ENCODE assay signal across 9 mouse cellular contexts in the genomic region with DNA sequence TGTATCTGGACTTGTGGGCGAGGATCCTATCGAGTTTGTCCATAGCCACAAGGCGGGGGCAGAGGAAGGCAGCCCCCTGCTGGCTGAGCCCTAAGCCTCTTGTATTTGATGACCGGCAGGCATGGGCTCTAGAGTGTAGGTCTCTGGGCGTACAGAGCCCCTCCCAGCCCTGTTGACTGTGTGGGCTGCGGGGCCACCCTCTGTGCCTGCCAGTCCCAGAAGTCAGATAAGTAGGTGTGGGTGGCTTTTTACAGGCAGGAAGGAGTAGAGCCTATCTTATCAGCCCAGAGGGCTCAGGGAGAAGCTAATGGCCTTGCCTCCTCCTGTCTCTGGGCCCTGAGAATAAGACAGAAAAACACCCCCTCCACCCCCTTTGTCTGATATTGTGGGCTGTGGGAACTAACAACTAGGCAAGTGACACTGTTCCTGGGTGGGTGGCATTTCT. TPM values are rescaled to one million over a fixed set of nuclear protein-coding genes. Genes with fewer than 3 reads are reported as not detected.
DNase-seq lines count a peak whose midpoint lies in the region; ATAC-seq and TF ChIP-seq lines count a peak whose summit lies in the region.
"Had no signal": no experiment of that assay in that cellular context is flagged by ENCODE, and none has a peak within 500 bp of the region (broad histone marks: within the 10 kb centered on the region; RNA-seq: fewer than 3 reads in every experiment).

No protein-coding gene starts in this region.

- TF ChIP-seq EP300 in heart, adult 2 months (IDR thresholded peaks at IDR 0.05; ENCODE audit: insufficient read depth, low read depth, low read length): no peak

- TF ChIP-seq CTCF in heart, adult 2 months (IDR thresholded peaks at IDR 0.05): peak; percentile 26; the same call in 1 of the 2 replicates

- peak; percentile 95 for ATAC-seq in liver, embryonic 15.5 days (ENCODE audit: insufficient read depth)

- no peak overlapping the region for H3K9ac ChIP-seq in heart, adult 2 months (ENCODE audit: low read depth, low read length)
- H3K9ac ChIP-seq in liver, embryonic 15.5 days: peak overlapping the region; percentile 74

- H3K9me3 ChIP-seq in liver, embryonic 15.5 days (replicated peaks): no peaks in the 10 kb centered on the region; the same call in 1 of the 2 replicates

- intact Hi-C loops in heart, adult 2 months (cut with DNase I): no loop called here

- peak overlapping the region; percentile 69 for H3K4me2 ChIP-seq in liver, embryonic 15.5 days

- 0 out of 2 replicates have a peak, but pooled peaks cover 3% of the 10 kb centered on the region for H3K79me2 ChIP-seq in heart, adult 2 months (replicated peaks; ENCODE audit: control insufficient read depth, insufficient read depth, low read length)

- no peaks in the 10 kb centered on the region for H3K4me1 ChIP-seq in heart, adult 2 months (ENCODE audit: control insufficient read depth, insufficient read depth, low read length)
- H3K4me1 ChIP-seq in liver, embryonic 15.5 days (replicated peaks): peaks cover 78% of the 10 kb centered on the region

- H3K27ac ChIP-seq in heart, adult 2 months: no peak overlapping the region; the same call in 1 of the 2 replicates
- H3K27ac ChIP-seq in liver, embryonic 15.5 days (replicated peaks): peak overlapping the region; percentile 100

- H3K27me3 ChIP-seq in heart, adult 2 months (ENCODE audit: control insufficient read depth, insufficient read depth, low read length): no peaks in the 10 kb centered on the region
- no peaks in the 10 kb centered on the region for H3K27me3 ChIP-seq in liver, embryonic 15.5 days

- 6% methylated on average over 6 of the region's 6 CpGs for WGBS in heart, adult 2 months
- WGBS in liver, embryonic 15.5 days (ENCODE audit: insufficient replicate concordance): 3% methylated on average over 6 of the region's 6 CpGs

- no peak for DNase-seq in heart, adult 2 months
- DNase-seq in heart, adult 18-20 months: no peak
- peak; percentile 70 for DNase-seq in spleen, adult 12 weeks (ENCODE audit: low spot score)
- DNase-seq in spleen, adult 18-20 months: no peak
- DNase-seq in yolk sac, embryonic 10.5 days (ENCODE audit: low spot score): peak; percentile 73
- no peak for DNase-seq in cerebellum, adult 11-12 months
- DNase-seq in cerebellum, postnatal 4 days (ENCODE audit: low spot score in 2 of 2): no peak

- H3K4me3 ChIP-seq in heart, adult 2 months: no peak overlapping the region
- peak overlapping the region; percentile 36 for H3K4me3 ChIP-seq in liver, embryonic 15.5 days (replicated peaks)

- TF ChIP-seq POLR2A in heart, adult 2 months (IDR thresholded peaks at IDR 0.05; ENCODE audit: insufficient read depth, low read depth, low read length): no peak

- no peaks in the 10 kb centered on the region for H3K36me3 ChIP-seq in heart, adult 2 months (ENCODE audit: control insufficient read depth, insufficient read depth, low read length)
- H3K36me3 ChIP-seq in liver, embryonic 15.5 days (replicated peaks): peaks cover 60% of the 10 kb centered on the region

RNA-seq across cellular contexts. Expression of a gene that starts 12.8 kb away (rescaled TPM):
- 10 to 100 TPM; 33.2 to 34.1 TPM for total RNA-seq in heart, adult 2 months (2021)
- polyA plus RNA-seq in heart, adult 2 months (2012; rRNA removed): 22.8 and 23.6 TPM in 2 replicates
- total RNA-seq in heart, adult 18-20 months (2021): 10 to 100 TPM; 37.3 to 39.7 TPM
- 44.5 and 50.0 TPM in 2 replicates for polyA plus RNA-seq in liver, embryonic 15.5 days (2015; fragmentation: Nextera tagmentation; extraction: Ambion mirVana)

RNA-seq across cellular contexts. Expression of a gene that starts 15.6 kb away (rescaled TPM):
- total RNA-seq in heart, adult 2 months (2021): under 1 TPM in 1 of 2 experiments, not detected in 1; 0.05 TPM
- polyA plus RNA-seq in heart, adult 2 months (2012; rRNA removed): 0.29 and 1.5 TPM in 2 replicates
- under 1 TPM; 0.21 to 0.60 TPM for total RNA-seq in heart, adult 18-20 months (2021)
- 0.68 and 1.2 TPM in 2 replicates for polyA plus RNA-seq in liver, embryonic 15.5 days (2015; fragmentation: Nextera tagmentation; extraction: Ambion mirVana)

RNA-seq across cellular contexts. Expression of a gene that starts 22.1 kb away (rescaled TPM):
- total RNA-seq in heart, adult 2 months (2021): not detected
- not detected in 2 replicates for polyA plus RNA-seq in heart, adult 2 months (2012; rRNA removed)
- not detected for total RNA-seq in heart, adult 18-20 months (2021)
- not detected in 2 replicates for polyA plus RNA-seq in liver, embryonic 15.5 days (2015; fragmentation: Nextera tagmentation; extraction: Ambion mirVana)
- total RNA-seq: left cerebral cortex, postnatal 4 days had no signal

RNA-seq across cellular contexts. Expression of a gene that starts 22.6 kb away (rescaled TPM):
- 10 to 100 TPM in 1 of 2 experiments, 1 to 10 TPM in 1; 9.9 to 11.3 TPM for total RNA-seq in heart, adult 2 months (2021)
- 14.2 and 15.7 TPM in 2 replicates for polyA plus RNA-seq in heart, adult 2 months (2012; rRNA removed)
- 10 to 100 TPM in 1 of 2 experiments, 1 to 10 TPM in 1; 8.1 to 10.1 TPM for total RNA-seq in heart, adult 18-20 months (2021)
- polyA plus RNA-seq in liver, embryonic 15.5 days (2015; fragmentation: Nextera tagmentation; extraction: Ambion mirVana): 41.4 and 42.3 TPM in 2 replicates

RNA-seq across cellular contexts. Expression of a gene that starts 28.7 kb away (rescaled TPM):
- 10 to 100 TPM; 40.2 to 40.9 TPM for total RNA-seq in heart, adult 2 months (2021)
- 35.1 and 40.3 TPM in 2 replicates for polyA plus RNA-seq in heart, adult 2 months (2012; rRNA removed)
- 10 to 100 TPM; 37.7 to 39.5 TPM for total RNA-seq in heart, adult 18-20 months (2021)
- polyA plus RNA-seq in liver, embryonic 15.5 days (2015; fragmentation: Nextera tagmentation; extraction: Ambion mirVana): 11.8 and 12.5 TPM in 2 replicates

Comparison
In these comparisons a context has a peak if more than half of its experiments do, and no peak if none do; other contexts are left out.
1. DNase-seq: peak in spleen, adult 12 weeks (single experiment) and yolk sac, embryonic 10.5 days (single experiment); none in heart, adult 2 months (0 of 2), heart, adult 18-20 months (0 of 2), spleen, adult 18-20 months (0 of 2), cerebellum, adult 11-12 months (single experiment) and cerebellum, postnatal 4 days (0 of 2).